In genomic region chr14:62163120-62163796, GRCm38 (mm10) we compare ENCODE assay signal across 13 mouse cellular contexts.
DNase-seq lines count a peak whose midpoint lies in the region; ATAC-seq and TF ChIP-seq lines count a peak whose summit lies in the region.
"Had no signal": no experiment of that assay in that cellular context is flagged by ENCODE, and none has a peak within 500 bp of the region (broad histone marks: within the 10 kb centered on the region; RNA-seq: fewer than 3 reads in every experiment).

No protein-coding gene starts in this region.

- peak; percentile 40 for DNase-seq in adrenal gland, adult 2 months
- no peak for DNase-seq in adrenal gland, postnatal 4 days (ENCODE audit: low spot score in 2 of 2)
- DNase-seq in liver, adult 2 months (ENCODE audit: extremely low read depth, low read depth, low spot score) = peak; percentile 43
- peak; percentile 58 for DNase-seq in gonadal fat pad, adult 2 months (ENCODE audit: low read depth)
- no peak for DNase-seq in thymus, postnatal 25 days
- no peak for DNase-seq in T-cell, adult 2 months (ENCODE audit: low spot score)
- DNase-seq: cerebellum, adult 2 months; thymus, postnatal 4 days had no signal

- H3K27me3 ChIP-seq in liver, adult 2 months (ENCODE audit: control insufficient read depth, insufficient read depth, low read length) = no peaks in the 10 kb centered on the region
- H3K27me3 ChIP-seq in liver, embryonic 12.5 days (replicated peaks) = no peaks in the 10 kb centered on the region
- H3K27me3 ChIP-seq: embryonic facial prominence, embryonic 13.5 days had no signal

- H3K9me3 ChIP-seq in liver, embryonic 12.5 days (replicated peaks) = no peaks in the 10 kb centered on the region
- H3K9me3 ChIP-seq: embryonic facial prominence, embryonic 13.5 days had no signal

- no peaks in the 10 kb centered on the region for H3K36me3 ChIP-seq in liver, adult 2 months (ENCODE audit: control insufficient read depth, insufficient read depth, low read length)
- no peaks in the 10 kb centered on the region for H3K36me3 ChIP-seq in liver, embryonic 12.5 days
- H3K36me3 ChIP-seq: embryonic facial prominence, embryonic 13.5 days had no signal

- H3K79me2 ChIP-seq in liver, adult 2 months (ENCODE audit: control insufficient read depth, insufficient read depth, low read length) = no peaks in the 10 kb centered on the region

- ATAC-seq in liver, embryonic 12.5 days = no peak
- ATAC-seq in megakaryocyte, adult 5-6 weeks (ENCODE audit: poor library complexity, severe bottlenecking) = peak; percentile 79

- H3K9ac ChIP-seq in liver, adult 2 months (ENCODE audit: low read depth, low read length) = no peak overlapping the region
- no peak overlapping the region for H3K9ac ChIP-seq in liver, embryonic 12.5 days
- H3K9ac ChIP-seq: embryonic facial prominence, embryonic 13.5 days had no signal

- TF ChIP-seq POLR2A in liver, adult 2 months (IDR thresholded peaks at IDR 0.05; ENCODE audit: extremely low read depth, insufficient read depth, low read length) = no peak

- no peak overlapping the region for H3K4me2 ChIP-seq in liver, embryonic 12.5 days
- H3K4me2 ChIP-seq: embryonic facial prominence, embryonic 13.5 days had no signal

- TF ChIP-seq CTCF in liver, adult 2 months (IDR thresholded peaks at IDR 0.05; ENCODE audit: low read depth, low read length) = no peak

- WGBS in liver, adult 2 months = 40% methylated on average over 12 of the region's 12 CpGs
- WGBS in liver, embryonic 12.5 days (ENCODE audit: insufficient replicate concordance) = 47% methylated on average over 12 of the region's 12 CpGs

- no peaks in the 10 kb centered on the region for H3K4me1 ChIP-seq in liver, adult 2 months (ENCODE audit: control insufficient read depth, insufficient read depth, low read length)
- 0 out of 2 replicates have a peak, but pooled peaks cover 5% of the 10 kb centered on the region for H3K4me1 ChIP-seq in liver, embryonic 12.5 days

- no peak overlapping the region for H3K27ac ChIP-seq in liver, adult 2 months (replicated peaks; ENCODE audit: insufficient read depth, low read depth, low read length)
- H3K27ac ChIP-seq in liver, embryonic 12.5 days = no peak overlapping the region
- H3K27ac ChIP-seq: embryonic facial prominence, embryonic 13.5 days; kidney, postnatal 0 days; macrophage had no signal

- no peak overlapping the region for H3K4me3 ChIP-seq in liver, adult 2 months (ENCODE audit: insufficient read depth, low read depth, low read length)
- H3K4me3 ChIP-seq in liver, embryonic 12.5 days = no peak overlapping the region
- H3K4me3 ChIP-seq: embryonic facial prominence, embryonic 13.5 days had no signal

Comparison
In these comparisons a context has a peak if more than half of its experiments do, and no peak if none do; other contexts are left out.
1. DNase-seq: peak in adrenal gland, adult 2 months (single experiment), liver, adult 2 months (single experiment) and gonadal fat pad, adult 2 months (single experiment); none in adrenal gland, postnatal 4 days (0 of 2), thymus, postnatal 25 days (single experiment) and T-cell, adult 2 months (single experiment).